Mouse (Mus musculus): Measurements from ENCODE around the gene Fhit. TPM values are rescaled to one million over a fixed set of nuclear protein-coding genes. Genes with fewer than 3 reads are reported as not detected.

Gene Fhit
- total RNA-seq, 2 experiments from 2014 or later = 0.74 to 1.9 TPM

DNA sequence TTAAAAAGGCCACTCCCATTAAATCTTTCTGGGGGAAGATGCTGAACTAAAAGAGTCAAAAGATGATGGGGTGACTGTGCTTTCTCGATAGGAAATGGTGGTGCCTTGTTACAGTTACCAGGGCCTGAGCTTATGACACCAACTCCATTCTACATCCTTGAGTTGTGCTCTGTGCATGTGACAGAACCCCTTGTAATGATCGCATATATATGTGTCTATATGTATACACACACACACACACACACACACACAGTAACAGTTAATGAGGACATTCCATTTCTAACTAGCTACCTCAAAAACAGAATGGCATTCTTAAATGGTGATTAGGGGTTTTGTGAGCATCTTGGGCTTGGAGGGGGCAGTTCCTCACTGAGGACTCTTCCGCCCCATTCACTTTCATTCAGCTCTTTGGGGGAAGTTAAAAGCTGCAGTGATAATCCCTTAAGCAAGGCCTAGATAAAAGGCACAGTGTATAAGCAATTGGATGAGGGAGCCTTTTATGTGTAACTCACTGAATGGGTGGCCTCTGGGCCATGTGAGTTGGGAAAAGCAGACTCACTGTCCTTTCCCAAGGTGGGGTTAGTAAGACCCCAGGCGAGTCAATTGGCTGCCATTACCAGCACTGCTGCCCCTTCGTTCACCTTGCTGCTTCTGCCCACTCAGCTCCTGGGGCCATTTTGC, 449.9 kb downstream of the Fhit start:
- DNase-seq (ENCODE audit: low spot score) = no peak

DNA sequence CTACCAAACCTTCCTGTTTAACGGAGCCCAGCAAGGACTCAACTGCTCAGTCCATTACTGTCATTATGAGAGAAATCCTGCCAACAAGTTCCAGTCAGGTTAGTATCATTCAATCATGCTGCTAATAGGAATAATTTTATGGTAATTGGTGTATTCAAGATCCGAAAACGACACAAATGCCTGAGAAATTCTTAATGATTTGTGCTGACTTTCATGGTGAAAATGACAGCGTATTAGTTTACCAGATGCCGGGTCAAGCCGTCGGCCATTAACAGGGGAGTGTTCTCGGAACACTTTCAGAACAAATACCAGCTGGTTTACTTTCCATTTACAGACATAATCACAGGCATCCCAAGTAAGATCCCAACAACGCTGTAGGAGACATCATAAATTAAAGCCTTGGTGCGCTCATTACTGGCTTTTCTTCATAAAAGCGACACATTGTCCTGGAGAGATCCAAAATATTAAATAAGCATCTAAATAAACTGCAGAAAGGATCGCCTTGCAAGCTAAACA, 451.0 kb downstream of the Fhit start:
- DNase-seq (ENCODE audit: low spot score) = no peak

DNA sequence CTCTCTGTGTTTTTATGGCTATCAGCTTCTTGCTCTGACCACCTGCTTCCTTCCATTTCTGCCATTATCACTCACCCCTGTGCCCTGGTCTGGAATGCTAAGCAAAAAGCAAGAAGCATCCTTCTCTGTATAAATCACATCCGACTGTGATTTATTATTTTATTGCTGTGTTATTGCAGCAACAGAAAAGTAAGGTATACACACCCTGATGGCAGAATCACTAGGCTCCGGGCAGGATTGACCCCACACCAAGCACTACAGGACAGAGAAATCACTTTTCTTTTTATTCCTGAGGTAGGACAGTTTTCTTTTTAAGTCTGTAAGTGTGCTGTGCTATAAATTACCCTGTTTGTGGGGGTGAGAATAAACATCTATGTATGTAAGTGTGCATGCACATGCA, 460.1 kb downstream of the Fhit start:
- DNase-seq (ENCODE audit: low spot score) = no peak

DNA sequence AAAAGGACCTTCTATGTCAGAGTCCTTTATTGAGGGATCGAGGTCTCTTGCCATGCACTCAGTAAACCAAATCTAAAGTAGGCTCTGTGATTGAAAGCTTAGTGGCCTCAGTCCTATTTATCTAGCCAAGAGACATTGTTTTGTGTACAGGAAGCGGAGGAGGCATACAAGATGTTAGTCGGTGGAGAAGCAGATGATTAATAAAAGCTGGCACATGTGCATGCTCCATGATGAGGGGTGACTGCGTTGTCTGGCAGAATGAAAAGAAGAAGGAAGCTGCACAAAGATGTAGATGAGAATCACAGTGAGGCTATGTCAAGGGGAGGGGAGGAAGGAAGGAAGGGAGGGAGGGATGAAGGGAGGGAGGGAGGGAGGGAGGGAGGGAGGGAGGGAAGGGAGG, 481.8 kb downstream of the Fhit start:
- DNase-seq (ENCODE audit: low spot score) = no peak

DNA sequence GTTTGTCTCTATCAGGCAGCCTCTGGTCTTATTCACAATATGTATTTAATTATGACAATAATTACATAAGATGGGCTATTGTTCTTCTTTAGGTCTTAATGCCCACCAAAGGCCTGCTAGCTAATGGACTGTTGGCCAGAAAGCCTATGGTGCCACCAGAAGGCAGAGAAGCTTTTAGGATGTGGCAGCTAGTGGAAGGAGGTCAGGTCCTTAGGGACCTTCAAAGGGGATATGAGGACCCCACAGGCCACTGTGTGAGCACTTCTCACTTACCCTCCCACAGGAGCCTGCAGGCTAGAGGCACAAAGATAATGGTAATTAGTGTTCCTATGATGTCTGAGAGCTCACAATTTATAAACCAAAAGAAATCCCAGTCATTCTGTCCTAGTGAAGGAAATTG, 482.2 kb downstream of the Fhit start:
- DNase-seq (ENCODE audit: low spot score) = no peak

DNA sequence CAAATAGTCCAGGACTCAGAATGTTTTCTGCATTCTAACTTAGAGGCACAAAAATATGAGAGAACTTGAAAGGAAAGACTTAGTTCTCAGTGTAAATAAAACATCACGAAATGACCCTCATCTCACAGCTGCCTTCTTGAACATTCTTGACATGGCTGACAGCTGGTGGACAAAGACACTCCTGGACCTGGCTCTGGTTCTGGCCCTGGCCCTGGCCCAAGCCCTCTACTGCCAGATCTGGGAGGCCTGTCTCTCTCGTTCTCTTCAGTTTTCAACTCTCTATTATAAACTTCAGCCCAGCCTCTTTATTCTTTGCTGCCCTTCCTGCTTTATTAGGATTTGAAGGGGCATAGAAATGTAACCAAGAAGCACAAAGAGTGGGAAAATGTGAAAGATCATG, 484.2 kb downstream of the Fhit start:
- peak; percentile 13 for DNase-seq (ENCODE audit: low spot score)

DNA sequence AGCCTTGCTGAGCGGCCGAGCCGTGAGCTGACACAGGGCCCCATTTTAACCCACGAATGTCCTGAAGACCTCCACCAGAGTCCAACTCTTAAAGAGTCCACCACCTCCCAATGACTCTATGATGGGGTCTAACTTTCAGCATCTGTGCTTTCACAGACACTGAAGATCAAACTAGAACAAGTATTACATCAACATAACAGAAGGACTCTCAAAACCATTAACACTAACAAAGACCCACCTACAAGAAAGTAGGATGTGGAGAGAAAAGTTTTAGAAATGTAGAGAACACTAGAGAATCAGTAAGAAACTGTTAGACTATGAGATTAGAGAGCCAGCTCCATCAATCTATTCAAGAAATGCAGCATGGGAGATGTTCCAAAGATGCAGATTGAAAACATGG, 501.6 kb downstream of the Fhit start:
- no peak for DNase-seq (ENCODE audit: low spot score)

DNA sequence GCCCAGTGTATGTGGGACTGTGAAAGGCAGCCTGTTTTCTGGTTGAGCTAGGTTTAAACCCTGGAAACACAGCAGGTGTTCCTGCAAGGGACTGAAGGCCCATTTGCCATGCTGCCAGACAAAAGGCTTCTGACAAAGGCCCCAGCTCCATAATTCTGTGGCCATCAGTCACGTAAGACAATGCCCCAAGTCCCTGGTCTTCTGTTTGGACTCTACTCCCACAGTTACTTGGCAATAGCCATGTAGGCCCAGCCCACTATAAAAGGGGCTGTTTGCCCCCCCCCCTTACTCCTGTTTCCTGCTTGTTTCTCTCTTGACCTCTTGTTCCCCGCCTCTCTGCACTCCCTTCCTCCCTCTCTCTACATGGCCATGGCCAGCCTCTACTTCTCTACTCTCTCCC, 502.5 kb downstream of the Fhit start:
- no peak for DNase-seq (ENCODE audit: low spot score)

DNA sequence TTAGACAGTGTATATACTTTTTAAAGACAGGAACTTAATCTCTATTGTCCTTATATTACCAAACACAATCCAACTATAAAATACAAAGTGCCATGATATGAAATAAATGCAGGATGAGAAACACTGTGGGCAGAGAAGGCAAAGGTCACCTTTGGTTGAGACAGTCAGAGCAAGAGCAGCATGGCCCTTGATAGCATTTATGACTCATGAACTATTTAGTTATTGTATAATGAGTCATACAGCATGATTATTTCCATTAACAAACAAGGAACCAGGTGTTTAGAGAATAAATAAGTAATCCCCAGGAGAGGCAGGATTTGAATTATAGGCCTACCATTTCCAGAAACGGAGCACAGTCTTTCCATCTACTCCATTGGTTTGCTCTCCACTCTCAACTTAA, 503.6 kb downstream of the Fhit start:
- no peak for DNase-seq (ENCODE audit: low spot score)

DNA sequence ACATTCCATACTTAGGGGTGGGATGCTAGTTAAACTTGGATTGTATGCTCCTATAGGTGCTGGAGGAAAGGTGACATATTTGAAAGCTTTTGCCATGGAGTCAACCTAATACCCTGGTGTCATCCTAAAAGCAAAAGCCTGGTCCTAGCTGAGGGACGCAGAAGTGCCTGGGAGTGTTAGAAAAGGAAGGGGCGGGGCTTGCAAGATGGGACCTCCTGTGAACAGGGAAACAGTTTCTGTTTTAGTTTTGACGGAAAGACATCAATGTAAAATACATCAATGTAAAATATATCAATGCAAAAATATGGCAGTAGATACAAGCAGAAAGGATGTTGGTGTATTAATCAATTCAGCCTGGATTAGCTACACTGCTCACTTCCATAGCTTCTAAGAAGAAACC, 504.5 kb downstream of the Fhit start:
- DNase-seq (ENCODE audit: low spot score) = no peak

DNA sequence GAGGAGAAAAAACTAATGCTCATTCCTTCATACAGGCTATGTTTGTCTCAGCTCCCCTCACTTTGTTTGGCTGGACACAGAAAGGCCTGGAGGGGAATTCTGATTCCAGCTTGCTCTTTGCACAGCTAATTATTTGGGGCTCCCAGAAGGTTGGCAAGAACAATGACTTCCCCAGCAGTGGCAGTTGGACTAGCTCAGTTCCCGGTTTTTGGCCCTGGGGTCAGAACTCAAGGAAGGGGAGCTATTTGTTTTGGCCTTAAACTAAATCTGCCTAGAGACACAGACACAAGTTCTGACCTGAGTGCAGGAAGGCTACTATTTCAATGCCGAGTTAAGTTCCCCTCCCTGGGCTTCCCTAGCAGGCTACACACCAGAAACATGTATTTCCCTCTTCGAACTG, 506.0 kb downstream of the Fhit start:
- DNase-seq (ENCODE audit: low spot score) = peak; percentile 5

DNA sequence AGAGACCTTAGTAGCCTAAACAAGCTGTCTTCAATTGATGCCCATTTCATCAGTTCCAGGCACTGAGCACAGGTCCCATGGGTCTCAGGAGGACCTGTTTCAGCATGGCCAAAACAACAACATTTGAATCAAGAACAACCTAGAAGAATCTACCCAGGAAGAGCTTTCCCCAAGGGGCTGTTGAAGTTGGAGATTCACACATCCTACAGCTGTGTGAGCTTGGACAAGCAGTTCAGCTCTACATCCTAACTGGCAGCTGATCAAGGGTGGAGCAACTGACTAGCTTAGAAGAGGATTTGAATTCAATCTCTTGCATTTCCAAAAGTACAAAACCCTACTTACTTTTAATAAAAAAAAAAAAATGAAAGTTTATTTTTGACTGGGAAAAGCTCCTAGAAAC, 514.0 kb downstream of the Fhit start:
- peak; percentile 56 for DNase-seq (ENCODE audit: low spot score)

DNA sequence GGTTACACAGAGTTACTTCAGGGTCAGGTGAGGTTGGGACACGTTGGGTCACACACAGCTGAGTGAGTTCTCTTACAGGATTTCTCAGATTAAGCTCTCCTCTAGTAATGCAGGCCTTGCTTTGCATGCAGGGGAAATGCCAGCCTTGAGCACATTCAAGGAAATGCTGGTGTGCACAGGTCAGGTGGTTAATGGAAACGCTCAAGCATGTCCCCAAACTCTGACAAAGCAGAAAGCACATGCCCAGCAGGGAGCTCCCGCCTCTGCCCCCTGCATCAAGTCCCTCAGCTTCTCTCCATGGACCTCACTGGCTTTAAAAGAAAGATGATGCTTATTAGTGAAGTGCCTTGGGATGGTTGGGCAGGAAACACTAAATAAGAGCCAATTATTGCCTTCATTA, 530.1 kb downstream of the Fhit start:
- no peak for DNase-seq (ENCODE audit: low spot score)

DNA sequence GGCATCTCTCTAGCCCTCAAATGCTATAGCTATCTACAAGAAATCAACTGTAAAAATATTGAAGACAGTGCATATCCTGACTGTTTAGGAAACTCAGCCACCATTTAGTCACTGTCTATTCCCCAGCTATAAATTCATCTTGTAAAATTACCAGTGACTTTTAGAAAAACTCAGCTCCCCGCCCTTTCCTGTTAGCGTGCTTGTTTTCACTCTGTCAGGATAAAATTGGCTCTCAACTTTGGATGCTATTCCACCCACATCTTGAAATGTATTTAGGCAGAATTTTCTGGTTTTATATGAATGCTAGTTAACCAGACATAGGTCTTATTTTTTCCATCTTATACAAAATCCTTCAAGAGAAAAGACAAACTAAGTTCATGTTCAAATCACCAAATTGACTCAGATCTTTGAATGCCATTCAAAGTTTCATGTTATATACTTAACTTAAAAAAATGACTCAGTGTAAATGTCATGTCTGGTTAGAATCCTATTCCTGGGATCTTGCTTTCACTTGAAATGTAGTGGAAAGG, 530.9 kb downstream of the Fhit start:
- DNase-seq (ENCODE audit: low spot score) = no peak

DNA sequence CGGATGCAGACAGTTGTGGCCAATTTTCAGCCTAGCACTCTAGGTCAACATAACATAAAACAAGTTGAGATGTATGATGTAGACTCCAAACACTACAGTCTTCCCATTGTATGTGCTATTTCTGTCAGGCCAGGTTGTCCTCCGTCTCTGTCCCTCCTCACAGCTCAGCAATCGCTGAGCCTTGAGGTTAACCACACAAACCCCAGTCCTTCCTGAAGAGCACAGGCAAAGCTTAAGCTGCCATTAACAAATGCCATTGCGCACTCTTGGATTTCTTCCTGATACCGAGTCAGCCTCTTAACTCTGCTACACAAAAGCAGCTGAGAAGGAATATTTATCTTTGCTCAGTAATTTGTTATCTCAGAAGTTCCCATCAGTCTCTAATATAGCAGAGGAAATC, 568.4 kb downstream of the Fhit start:
- DNase-seq (ENCODE audit: low spot score) = no peak

DNA sequence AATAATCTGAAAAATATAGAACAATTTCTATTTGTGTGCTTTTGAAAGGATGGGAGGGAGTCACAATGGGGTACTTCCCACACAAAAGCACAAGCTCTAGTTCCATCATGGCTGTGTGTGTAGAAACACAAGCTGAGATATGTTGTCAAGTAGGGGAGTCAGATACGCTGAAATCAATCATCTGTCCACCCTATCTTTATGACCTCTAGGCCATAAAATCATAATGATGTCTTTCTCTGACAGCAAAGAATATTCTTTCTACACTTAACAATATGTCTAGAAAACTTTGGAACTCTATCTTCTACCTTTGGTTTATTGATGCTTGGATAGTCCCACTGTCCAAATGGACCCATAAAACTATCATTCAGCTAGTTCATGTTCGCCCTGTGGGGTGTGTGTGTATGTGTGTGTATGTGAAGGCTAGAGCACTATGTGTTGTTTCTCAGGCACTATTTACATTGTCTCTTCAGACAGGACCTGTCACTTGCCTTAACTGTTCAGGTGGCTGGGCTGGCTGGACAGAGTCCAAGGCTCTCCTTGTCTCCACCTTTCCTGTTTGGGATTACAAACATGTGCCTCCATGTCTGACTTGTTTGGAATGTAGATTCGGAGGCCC, 592.8 kb downstream of the Fhit start:
- no peak for DNase-seq (ENCODE audit: low spot score)

DNA sequence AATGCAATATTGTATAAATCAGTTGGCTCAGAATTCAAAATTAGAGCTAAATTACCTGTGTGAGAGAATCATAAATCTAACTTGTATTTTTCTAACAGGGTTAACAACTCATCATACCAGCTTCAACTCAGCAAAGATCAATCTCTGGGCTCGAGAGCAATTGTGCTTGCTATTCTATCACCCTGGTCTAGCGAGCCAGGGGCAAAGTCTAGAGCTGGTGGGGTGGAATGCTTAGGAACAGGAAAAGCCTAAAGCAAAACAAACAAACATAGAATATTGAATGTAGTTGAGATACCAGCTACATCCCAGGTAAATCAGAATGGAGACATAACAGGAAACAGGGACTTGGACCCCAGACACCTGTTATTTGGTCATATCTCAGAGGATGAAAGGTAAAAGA, 594.1 kb downstream of the Fhit start:
- DNase-seq (ENCODE audit: low spot score) = no peak

DNA sequence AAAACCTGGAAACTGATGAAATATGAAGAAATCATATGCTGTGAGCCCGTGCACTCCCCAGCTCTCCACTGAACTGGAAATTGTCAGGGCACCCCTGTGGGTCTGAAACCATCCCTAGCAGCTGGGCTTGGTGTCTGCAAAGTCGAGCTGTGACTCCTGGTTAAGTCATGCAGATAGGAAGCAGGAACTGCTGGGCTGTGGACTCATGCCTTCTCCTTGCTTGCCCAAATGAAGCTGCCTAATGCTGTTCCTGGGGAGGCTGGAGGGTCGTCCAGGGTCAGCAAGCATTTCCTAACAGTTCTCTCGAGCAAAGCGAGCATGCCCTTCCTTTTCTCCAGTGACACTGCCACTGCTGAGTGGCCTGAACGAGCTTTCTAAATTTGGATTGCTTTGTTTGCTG, 607.1 kb downstream of the Fhit start:
- DNase-seq (ENCODE audit: low spot score) = no peak

DNA sequence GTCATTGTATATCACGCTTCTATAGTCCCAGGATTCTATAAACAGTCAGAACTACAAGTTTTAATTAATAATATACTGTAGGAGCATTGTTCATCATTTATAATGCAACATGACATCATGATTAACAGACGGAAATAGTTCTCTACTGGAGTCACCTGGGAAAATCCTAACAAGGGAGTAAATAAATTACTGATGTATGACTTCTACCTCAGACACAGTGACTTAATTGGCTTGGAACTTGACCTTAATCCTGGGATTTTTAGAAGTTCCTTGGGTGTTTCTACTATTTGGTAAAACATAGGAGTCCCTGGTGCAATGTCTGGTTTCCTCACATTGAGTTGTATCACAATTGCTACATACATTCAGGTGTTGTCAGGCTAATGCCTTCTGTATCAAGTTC, 613.2 kb downstream of the Fhit start:
- no peak for DNase-seq (ENCODE audit: low spot score)

DNA sequence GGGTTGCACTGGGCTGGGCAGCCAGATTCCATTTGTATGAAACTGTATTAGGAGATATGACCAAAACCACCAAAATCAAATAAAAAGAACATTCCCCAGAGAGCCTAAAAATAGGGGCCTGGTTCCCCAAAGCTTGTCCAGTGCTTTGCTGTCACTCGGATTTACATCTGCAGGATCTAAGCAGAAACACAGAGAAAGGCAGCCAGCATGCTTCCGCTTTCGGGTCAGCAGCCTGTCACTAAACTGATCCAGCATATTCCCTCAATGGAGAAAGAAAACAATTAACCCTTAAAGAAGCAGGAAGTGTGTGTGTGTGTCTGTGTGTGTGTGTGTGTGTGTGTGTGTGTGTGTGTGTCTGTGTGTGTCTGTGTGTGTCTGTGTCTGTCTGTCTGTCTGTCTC, 615.9 kb downstream of the Fhit start:
- DNase-seq (ENCODE audit: low spot score) = no peak

DNA sequence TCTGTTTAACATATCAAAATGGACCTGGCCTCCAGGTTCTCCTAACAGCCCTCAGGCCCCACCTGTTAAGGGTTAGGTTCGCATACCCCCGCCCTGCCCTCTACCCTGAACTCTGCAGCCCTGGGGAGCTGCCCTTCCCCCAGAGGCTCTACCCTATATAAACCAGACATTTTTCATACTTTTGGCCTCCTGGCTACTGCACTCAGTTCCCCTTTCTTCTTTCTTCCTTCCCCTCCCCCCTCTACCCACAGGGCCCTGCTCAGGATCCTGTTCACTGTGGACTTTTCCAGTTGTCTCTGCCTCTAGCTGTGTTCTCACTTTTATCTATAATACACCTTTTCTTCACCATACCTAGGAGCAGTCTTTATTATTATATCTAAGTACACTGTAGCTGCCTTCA, 627.0 kb downstream of the Fhit start:
- no peak for DNase-seq (ENCODE audit: low spot score)

DNA sequence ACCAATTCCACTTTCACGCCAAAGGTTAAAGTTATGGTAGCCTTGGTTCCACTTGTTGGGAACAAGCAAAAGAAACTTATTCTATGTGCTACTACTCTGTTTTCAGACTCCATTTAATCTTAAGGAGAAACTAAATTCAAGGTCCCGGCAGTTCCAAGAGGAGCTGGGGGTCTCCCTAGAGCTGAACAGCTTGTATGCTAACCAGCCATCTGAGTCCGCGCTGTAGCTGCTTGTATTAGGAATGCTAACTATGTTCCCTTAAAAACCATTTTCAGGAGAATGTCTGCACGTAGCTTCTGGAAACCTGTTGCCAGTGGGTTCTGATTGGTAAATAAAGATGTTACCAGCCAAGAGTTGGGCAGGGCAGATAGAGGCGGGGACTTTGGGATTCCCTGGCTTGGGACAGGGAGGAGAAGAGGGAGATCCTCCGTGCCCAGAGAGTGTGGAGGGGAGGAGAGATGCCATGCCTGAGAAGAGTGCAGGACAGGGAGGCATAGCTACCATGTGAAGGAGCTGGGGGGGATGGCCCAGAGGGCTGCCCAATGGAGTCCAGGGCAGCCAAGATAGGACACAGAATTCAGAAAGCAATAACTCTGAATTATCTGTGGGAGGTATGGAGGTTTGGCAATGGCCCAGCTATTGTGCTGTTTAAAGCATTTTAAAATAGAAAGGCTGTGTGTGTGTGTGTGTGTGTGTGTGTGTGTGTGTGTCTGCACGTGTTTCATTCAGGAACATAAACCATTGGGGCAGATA, 629.9 kb downstream of the Fhit start:
- no peak for DNase-seq (ENCODE audit: low spot score)

DNA sequence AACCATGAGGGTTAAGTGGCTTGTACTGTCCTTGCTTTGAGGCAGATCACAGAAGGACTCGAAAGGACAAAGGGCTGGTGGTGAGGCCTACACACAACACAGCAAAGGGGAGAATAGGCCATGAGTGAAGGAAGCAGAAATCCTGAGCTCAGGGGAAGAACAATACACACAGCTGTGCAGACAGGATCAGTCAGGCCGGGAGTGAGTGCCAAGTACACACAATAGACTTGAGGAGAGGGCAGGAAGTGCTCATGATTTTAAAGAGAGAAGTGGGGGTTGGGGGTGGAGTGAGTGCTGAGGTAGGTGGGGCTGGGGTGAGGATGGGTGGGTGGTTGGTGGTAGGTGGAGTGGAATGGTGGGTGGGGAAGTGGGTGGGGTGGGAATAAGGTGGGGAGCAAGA, 635.0 kb downstream of the Fhit start:
- DNase-seq (ENCODE audit: low spot score) = no peak
